Mouse (Mus musculus) liver, embryonic 12.5 days (tissue): Measurements from ENCODE around the gene Cutc. TPM values are rescaled to one million over a fixed set of nuclear protein-coding genes. Genes with fewer than 3 reads are reported as not detected.

Source experiments
- ATAC-seq: fragments of 200-750 bp; cut with Nextera tagmentation; 2 replicates; pipeline ENCODE4 v1.8.0; 2017; ENCODE audit warnings: moderate number of reproducible peaks, mild to moderate bottlenecking, moderate library complexity
- H3K27ac ChIP-seq: fragments of 300-500 bp; sonication (generic); 2 replicates; pipeline ENCODE4 v1.5.1; 2016; ENCODE audit warnings: mild to moderate bottlenecking
- H3K27me3 ChIP-seq: fragments of 300-500 bp; sonication (generic); replicated peaks from 2 replicates; pipeline ENCODE4 v1.6.1; 2016; ENCODE audit warnings: mild to moderate bottlenecking, moderate library complexity
- H3K36me3 ChIP-seq: fragments of 300-500 bp; sonication (generic); 2 replicates; pipeline ENCODE4 v1.6.1; 2016; ENCODE audit warnings: mild to moderate bottlenecking, moderate library complexity
- H3K4me1 ChIP-seq: fragments of 300-500 bp; sonication (generic); 2 replicates; pipeline ENCODE4 v1.6.1; 2016
- H3K4me2 ChIP-seq: fragments of 300-500 bp; sonication (generic); 2 replicates; pipeline ENCODE4 v1.6.1; 2016; ENCODE audit warnings: mild to moderate bottlenecking, moderate library complexity
- H3K4me3 ChIP-seq: fragments of 300-500 bp; sonication (generic); 2 replicates; pipeline ENCODE4 v1.5.1; 2016; ENCODE audit warnings: mild to moderate bottlenecking, moderate library complexity
- H3K9ac ChIP-seq: fragments of 300-500 bp; sonication (generic); 2 replicates; pipeline ENCODE4 v1.6.1; 2016; ENCODE audit warnings: mild to moderate bottlenecking, moderate library complexity
- H3K9me3 ChIP-seq: fragments of 300-500 bp; sonication (generic); replicated peaks from 2 replicates; pipeline ENCODE4 v1.6.1; 2016; ENCODE audit warnings: mild to moderate bottlenecking, moderate library complexity
- WGBS: fragments of 180-500 bp; shearing (Covaris S2); methylation state at CpG from one replicate; pipeline ENCODE4 v1.1.7; 2016; ENCODE audit not compliant: insufficient replicate concordance; 5-methylcytosine and 5-hydroxymethylcytosine counted together
- polyA plus RNA-seq: library from polyadenylated mRNA; unstranded; fragments of >200 nt; fragmentation: Nextera tagmentation; extraction: Ambion mirVana; gene quantifications from 2 replicates; pipeline ENCODE4 v1.2.1, GENCODE M21; 2016

Gene Cutc
- polyA plus RNA-seq, 1 experiment from 2014 or later: 16.5 TPM

DNA sequence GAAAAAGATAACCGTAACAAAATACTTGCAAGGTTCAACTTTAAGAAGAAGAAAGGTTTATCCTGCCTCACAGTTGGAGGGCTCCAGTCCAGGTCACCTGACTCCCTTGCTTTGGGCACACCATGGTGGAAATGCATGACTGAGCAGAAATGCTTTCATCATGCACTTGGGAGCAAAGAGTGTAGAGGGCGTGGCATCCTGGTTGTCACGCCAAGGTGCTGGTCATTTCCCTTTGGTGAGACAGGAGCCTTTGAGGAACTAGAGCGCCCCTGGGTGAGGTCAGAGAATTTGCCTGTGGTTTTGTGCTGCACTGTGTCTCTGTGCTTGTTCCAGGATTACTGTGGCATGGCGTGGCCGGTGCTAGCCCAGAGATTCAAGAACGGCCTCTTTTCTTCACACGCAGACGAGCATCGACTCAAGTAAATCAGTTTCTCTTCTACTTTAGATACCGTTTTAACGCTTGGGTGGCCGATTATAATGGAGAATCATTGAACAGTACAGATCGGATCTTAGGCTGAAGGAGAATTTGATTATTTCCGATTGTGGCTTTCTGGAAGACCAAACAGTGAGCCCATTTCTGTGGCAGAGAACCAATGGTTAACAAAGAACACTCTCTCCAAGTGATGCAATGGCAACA, 26.2 kb upstream of the Cutc start:
- Histone ChIP-seq H3K9ac (no peak overlapping the region), H3K9me3 (no peaks in the 10 kb centered on the region), H3K4me2 (no peak overlapping the region), H3K27ac (no peak overlapping the region), H3K27me3 (no peaks in the 10 kb centered on the region), H3K4me1 (peaks cover 30% of the 10 kb centered on the region), H3K4me3 (no peak overlapping the region), H3K36me3 (peaks cover 46% of the 10 kb centered on the region)
- WGBS: 68% methylated on average over 15 of the region's 15 CpGs
- no peak for ATAC-seq

DNA sequence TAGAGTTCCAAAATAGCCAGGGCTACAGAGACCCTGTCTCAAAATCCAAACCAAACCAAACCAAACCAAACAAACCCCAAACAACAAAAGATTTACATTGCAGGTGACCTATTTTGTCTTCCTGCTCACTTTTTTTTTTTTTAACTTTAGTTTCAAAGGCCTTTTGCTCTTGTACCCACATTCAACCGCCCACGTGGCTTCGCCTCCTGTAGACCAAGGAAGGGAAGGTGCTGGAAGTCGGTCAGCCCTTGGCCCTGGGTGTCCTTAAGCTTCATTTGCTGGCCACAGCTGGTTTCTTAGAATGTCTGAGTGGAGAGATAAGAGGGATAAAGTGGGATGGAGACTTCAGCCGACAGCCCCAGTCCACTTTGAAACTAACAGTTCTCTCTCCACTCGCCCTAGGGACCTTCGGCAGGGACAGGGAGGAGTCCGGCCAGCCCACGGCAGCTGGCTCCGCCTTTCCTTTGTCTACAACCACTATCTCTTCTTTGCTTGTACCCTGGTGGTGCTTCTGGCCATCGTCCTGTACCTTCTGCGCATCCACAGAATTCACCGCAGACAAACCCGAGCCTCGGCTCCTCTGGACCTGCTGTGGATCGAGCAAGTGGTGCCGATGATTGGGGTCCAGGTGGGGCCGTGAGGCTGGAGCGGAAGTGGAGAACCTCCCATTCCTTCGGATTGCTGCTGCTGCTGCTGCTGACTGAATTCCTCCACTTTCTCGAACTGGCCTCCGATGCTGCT, 23.3 kb upstream of the Cutc start:
- H3K27ac ChIP-seq: no peak overlapping the region
- no peak for ATAC-seq
- H3K27me3 ChIP-seq: no peaks in the 10 kb centered on the region
- no peaks in the 10 kb centered on the region for H3K9me3 ChIP-seq
- peaks cover 52% of the 10 kb centered on the region for H3K36me3 ChIP-seq
- H3K4me1 ChIP-seq: peaks cover 20% of the 10 kb centered on the region
- H3K9ac ChIP-seq: 0 out of 2 replicates have a peak overlapping the region, but pooled peaks have one; percentile 3
- peak overlapping the region; percentile 52 for H3K4me2 ChIP-seq
- 55% methylated on average over 22 of the region's 22 CpGs for WGBS
- H3K4me3 ChIP-seq: peak overlapping the region; percentile 11; the same call in 1 of the 2 replicates

DNA sequence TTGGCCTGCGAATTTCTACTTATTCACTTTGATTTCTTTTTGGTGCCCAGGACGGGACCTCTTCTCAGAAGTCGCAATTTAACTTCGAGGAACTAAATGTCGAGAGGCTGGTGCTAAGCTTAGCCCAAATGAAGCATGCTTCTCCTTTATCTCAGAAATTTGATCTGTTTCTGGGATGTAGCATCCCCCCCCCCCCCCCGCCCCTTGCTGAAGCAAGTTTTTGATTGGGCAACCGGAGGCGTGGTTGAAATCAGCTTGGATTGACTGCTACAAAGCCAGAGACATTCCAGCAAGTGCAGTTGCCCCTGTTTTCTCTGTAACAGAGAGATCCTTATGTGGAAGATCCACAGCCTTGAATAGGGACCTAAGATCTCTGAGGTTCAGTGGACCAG, 22.8 kb upstream of the Cutc start:
- peaks cover 53% of the 10 kb centered on the region for H3K36me3 ChIP-seq
- WGBS: 61% methylated on average over 8 of the region's 8 CpGs
- H3K4me2 ChIP-seq: peak overlapping the region; percentile 52
- peaks cover 20% of the 10 kb centered on the region for H3K4me1 ChIP-seq
- no peak for ATAC-seq
- H3K27me3 ChIP-seq: no peaks in the 10 kb centered on the region
- no peak overlapping the region for H3K9ac ChIP-seq
- no peaks in the 10 kb centered on the region for H3K9me3 ChIP-seq
- no peak overlapping the region for H3K27ac ChIP-seq
- no peak overlapping the region for H3K4me3 ChIP-seq

DNA sequence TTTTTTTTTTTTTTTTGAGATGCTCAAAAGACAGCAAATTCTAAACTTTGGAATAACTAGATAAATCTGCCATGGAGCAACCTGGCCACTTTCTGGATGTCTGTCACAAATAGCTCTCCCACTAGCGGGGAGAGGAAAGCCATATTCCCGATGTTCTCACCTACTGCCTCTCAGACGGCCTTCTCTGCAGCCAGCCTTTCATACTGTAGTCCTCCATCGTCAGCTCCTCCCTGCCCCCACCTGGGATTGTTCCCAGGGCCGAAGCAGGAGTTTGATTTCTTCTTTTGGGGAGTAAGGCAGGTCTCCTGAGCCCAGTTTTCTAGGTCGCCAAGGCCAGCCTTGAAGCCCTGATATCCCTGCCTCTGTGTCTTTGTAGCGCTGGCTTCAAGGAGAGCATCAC, 21.6 kb upstream of the Cutc start:
- no peak overlapping the region for H3K4me3 ChIP-seq
- no peaks in the 10 kb centered on the region for H3K27me3 ChIP-seq
- WGBS: 67% methylated on average over 7 of the region's 7 CpGs
- H3K9ac ChIP-seq: no peak overlapping the region
- no peak overlapping the region for H3K4me2 ChIP-seq
- H3K9me3 ChIP-seq: no peaks in the 10 kb centered on the region
- H3K4me1 ChIP-seq: peaks cover 18% of the 10 kb centered on the region
- ATAC-seq: no peak
- no peak overlapping the region for H3K27ac ChIP-seq
- H3K36me3 ChIP-seq: peaks cover 54% of the 10 kb centered on the region

DNA sequence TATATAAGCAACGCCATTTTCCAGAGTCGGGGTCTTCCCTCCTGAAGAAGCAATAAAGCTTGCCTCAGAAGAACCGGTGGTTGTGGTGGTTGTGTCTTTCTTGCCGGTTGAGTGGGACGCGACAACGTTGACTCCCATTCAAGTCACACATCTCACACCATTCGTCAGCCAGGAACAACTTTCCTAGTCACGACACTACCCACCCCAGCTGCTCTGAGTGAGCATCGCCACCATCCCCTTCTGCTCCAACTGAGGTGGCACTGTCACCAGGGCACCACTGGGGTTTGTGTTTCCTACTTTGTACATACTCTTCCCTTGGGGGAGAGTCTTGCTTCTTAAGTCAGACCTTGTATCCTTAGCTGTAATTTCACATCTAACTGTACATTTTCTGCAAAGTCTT, 14.4 kb upstream of the Cutc start:
- 97% methylated on average over 10 of the region's 10 CpGs for WGBS
- Histone ChIP-seq H3K4me1 (no peaks in the 10 kb centered on the region), H3K4me3 (no peak overlapping the region), H3K9me3 (no peaks in the 10 kb centered on the region), H3K27me3 (no peaks in the 10 kb centered on the region), H3K4me2 (no peak overlapping the region), H3K36me3 (peaks cover 93% of the 10 kb centered on the region), H3K27ac (no peak overlapping the region), H3K9ac (no peak overlapping the region)
- no peak for ATAC-seq

DNA sequence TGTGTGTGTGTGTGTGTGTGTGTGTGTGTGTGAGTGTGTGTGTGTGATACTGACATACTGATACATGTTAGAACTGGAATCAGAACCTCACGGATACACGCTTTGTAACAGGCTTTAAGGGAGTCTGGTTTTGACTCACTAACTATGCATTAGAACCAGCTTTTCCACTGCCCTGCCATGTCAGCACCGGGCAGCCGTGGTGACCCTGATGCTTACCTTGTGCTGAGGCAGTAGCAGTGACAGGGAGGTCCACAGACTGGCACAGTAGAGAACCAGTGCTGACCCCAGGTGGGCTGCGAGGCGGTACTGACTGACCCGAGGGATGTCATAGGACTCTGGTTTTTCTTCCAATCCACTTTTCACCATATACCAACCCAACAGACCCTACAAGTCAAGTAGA, 9.4 kb upstream of the Cutc start:
- Histone ChIP-seq H3K27me3 (no peaks in the 10 kb centered on the region), H3K9me3 (no peaks in the 10 kb centered on the region), H3K4me1 (no peaks in the 10 kb centered on the region; the same call in 1 of the 2 replicates), H3K36me3 (peaks cover 94% of the 10 kb centered on the region), H3K9ac (no peak overlapping the region), H3K4me2 (no peak overlapping the region), H3K27ac (no peak overlapping the region), H3K4me3 (no peak overlapping the region)
- WGBS: 87% methylated on average over 7 of the region's 7 CpGs
- ATAC-seq: no peak

DNA sequence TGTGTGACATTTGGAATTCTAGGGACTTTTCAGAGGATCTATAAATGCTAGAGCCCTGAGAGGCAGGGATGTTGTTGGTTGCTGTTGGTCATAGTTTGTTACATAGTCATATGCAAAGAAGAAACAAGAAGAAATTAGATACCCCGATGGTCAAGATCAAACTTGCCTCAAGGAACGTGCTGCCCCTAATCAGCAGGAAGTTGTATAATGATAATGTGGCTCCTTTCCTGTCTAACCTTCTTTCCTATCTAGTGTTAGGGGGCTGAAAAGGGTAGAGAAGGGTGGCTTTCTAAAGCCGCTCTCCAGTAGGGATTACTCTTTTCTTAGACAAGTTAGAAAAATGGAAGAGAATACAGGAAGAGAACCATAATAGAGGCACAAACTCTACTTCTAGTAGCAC, 7.1 kb upstream of the Cutc start:
- no peak overlapping the region for H3K4me2 ChIP-seq
- H3K36me3 ChIP-seq: peaks cover 94% of the 10 kb centered on the region
- no peak overlapping the region for H3K4me3 ChIP-seq
- no peaks in the 10 kb centered on the region for H3K27me3 ChIP-seq
- ATAC-seq: no peak
- no peak overlapping the region for H3K27ac ChIP-seq
- no peaks in the 10 kb centered on the region; the same call in 1 of the 2 replicates for H3K4me1 ChIP-seq
- H3K9me3 ChIP-seq: no peaks in the 10 kb centered on the region
- H3K9ac ChIP-seq: no peak overlapping the region
- WGBS: 50% methylated on average over 3 of the region's 3 CpGs

DNA sequence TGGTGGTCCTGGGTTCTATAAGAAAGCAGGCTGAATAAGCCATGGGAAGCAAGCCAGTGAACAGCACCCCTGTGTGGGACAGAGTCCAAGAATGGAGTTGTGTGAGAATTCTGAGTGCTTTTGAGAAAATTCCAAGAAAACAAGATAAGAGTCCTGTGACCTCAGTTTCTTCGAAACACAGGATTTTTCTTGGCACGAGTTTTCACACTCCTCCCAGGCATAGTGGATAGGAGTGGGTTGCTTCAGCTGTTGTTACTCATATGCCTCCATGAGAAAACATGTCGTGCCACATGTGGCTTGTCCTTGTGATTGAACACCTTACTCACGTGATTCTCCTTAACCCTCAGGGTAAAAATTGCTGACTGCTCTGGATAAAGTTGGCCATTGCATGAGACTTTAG, 4.9 kb upstream of the Cutc start:
- Histone ChIP-seq H3K4me2 (no peak overlapping the region), H3K4me3 (no peak overlapping the region), H3K27ac (no peak overlapping the region), H3K4me1 (peaks cover 12% of the 10 kb centered on the region), H3K36me3 (peaks cover 79% of the 10 kb centered on the region), H3K9me3 (no peaks in the 10 kb centered on the region), H3K27me3 (no peaks in the 10 kb centered on the region), H3K9ac (no peak overlapping the region)
- ATAC-seq: no peak
- WGBS: 65% methylated on average over 4 of the region's 4 CpGs

DNA sequence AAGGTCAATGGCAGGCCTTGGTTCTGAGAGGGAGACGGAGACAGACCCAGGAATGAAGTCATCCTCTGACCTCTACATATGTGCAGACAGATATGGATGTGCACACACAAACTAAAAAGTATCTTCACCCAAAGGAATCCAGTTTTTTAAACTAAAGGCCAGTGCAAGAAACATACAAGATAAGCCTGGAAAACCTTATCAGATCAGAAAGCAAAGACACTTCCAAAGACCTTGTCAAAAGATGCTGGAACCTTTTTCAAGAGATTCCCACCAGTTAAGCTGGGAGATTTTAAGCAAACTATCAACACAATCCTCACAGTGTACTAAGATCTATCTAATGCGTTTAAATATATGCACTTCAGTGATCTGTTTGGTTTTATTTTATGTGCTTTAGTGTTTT, 2.8 kb upstream of the Cutc start:
- H3K27ac ChIP-seq: no peak overlapping the region
- 89% methylated on average over 2 of the region's 2 CpGs for WGBS
- H3K4me3 ChIP-seq: no peak overlapping the region
- no peak overlapping the region for H3K4me2 ChIP-seq
- peaks cover 61% of the 10 kb centered on the region for H3K36me3 ChIP-seq
- H3K27me3 ChIP-seq: no peaks in the 10 kb centered on the region
- H3K9me3 ChIP-seq: no peaks in the 10 kb centered on the region
- peaks cover 22% of the 10 kb centered on the region for H3K4me1 ChIP-seq
- no peak for ATAC-seq
- no peak overlapping the region for H3K9ac ChIP-seq

DNA sequence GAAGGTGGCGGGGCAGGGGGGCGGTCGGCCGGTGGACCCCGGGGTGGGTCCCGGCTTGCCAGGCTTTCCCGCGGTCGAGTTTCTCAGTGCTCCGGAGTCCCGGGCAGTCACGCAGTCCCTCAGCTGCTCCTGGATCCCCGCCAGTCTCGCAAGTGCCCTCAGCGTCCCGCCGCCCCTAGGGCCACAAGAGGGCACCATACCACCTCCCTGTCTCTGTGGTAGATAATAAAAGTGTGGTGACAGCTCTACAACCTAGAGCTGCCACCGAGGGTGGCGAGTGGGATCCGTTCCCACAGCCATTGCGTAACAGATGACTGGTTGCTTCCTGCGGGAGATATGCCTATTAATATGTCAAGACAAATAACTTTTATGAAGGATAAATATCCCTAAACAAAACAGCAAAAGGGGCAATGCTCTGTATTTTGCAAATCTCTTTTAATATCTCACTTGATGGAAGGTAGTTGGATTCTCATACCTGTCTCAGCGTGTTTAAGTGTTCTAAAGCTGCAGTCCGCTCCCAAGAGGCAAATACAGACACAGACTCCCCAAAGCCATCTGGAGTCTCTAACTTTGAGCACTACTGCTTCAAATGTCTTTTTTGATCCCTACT, 535 bp downstream of the Cutc start:
- Histone ChIP-seq H3K4me1 (peaks cover 22% of the 10 kb centered on the region), H3K9me3 (no peaks in the 10 kb centered on the region), H3K9ac (peak overlapping the region; percentile 86), H3K27ac (peak overlapping the region; percentile 93), H3K36me3 (peaks cover 28% of the 10 kb centered on the region), H3K4me3 (peak overlapping the region; percentile 71), H3K27me3 (no peaks in the 10 kb centered on the region), H3K4me2 (peak overlapping the region; percentile 76)
- ATAC-seq: peak; percentile 91
- WGBS: 2% methylated on average over 24 of the region's 24 CpGs

DNA sequence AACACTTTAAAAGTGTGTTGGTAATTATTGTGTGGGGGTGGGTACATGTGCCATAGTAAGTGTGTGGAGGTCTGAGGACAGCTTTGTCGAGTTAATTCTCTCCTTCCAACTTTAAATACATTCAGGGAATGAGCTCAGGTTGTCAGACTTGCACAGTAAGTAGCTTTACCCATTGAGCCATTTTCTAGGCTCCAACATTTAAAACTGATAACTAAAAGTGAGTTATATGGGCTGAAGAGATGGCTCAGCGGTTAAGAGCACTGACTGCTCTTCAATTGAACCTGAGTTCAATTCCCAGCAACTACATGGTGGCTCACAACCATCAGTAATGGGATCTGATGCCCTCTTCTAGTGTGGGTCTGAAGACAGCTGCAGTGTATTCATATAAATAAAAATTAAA, 1.4 kb downstream of the Cutc start:
- H3K36me3 ChIP-seq: peaks cover 22% of the 10 kb centered on the region
- no peaks in the 10 kb centered on the region for H3K9me3 ChIP-seq
- no peaks in the 10 kb centered on the region for H3K27me3 ChIP-seq
- H3K4me1 ChIP-seq: peaks cover 22% of the 10 kb centered on the region
- 56% methylated on average over 2 of the region's 2 CpGs for WGBS
- H3K4me3 ChIP-seq: no peak overlapping the region
- H3K4me2 ChIP-seq: peak overlapping the region; percentile 76
- no peak for ATAC-seq
- H3K27ac ChIP-seq: no peak overlapping the region
- H3K9ac ChIP-seq: no peak overlapping the region

DNA sequence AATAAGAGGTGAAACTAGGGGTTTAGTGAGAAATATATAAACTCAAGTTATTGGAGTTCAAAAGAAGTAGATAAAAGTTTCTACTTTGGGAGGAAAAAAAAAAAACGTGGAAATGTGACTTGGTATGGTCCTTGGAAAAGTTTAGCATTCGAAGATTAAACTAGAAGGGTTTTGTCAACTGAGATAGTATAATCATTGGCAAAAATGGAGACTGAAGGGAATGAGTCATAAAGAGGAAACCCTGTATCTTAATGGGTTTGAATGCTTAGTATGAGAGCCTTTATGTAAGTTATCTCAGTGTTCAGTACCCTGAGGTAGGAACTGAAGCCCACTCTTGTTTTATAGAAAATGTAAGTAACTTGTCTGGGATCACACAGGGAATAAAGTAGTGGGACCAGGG, 2.1 kb downstream of the Cutc start:
- Histone ChIP-seq H3K27me3 (no peaks in the 10 kb centered on the region), H3K9ac (no peak overlapping the region; the same call in 1 of the 2 replicates), H3K4me2 (no peak overlapping the region), H3K4me1 (peaks cover 22% of the 10 kb centered on the region), H3K27ac (no peak overlapping the region), H3K4me3 (no peak overlapping the region), H3K9me3 (no peaks in the 10 kb centered on the region), H3K36me3 (peaks cover 21% of the 10 kb centered on the region)
- 65% methylated on average over 2 of the region's 2 CpGs for WGBS
- no peak for ATAC-seq
